Mouse (Mus musculus): Measurements from ENCODE around the gene Rras.

Gene Rras

GRCm38 (mm10) chr7:44997940-44998428 lies 19.8 kb upstream of the Rras start:
- in situ Hi-C loops (cut with MboI; ENCODE audit: unreplicated experiment in 2 of 2), result no loop called here

- in situ Hi-C loops (cut with MboI; ENCODE audit: unreplicated experiment in 2 of 2), result no loop called here
Measured at GRCm38 (mm10) chr7:44998501-44998955, 19.2 kb upstream of the Rras start, which contains the start of gene Bcl2l12. TSS of gene Bcl2l12 (minus strand) at chr7:44998712.

- in situ Hi-C loops (cut with MboI; ENCODE audit: unreplicated experiment in 2 of 2), result loop anchor here (25.0 kb wide), 2 partner anchors 713 to 913 kb away; partner anchors contain the start of genes Ccdc114 (in 1 of the 2), Dbp (in 1 of the 2), Emp3 (in 1 of the 2) and Fam83e (in 1 of the 2)
Measured at GRCm38 (mm10) chr7:44999753-45000152, 18.0 kb upstream of the Rras start.

GRCm38 (mm10) chr7:45000539-45001114 lies 17.1 kb upstream of the Rras start:
- in situ Hi-C loops (cut with MboI; ENCODE audit: unreplicated experiment in 2 of 2), result loop anchor here (25.0 kb wide), 2 partner anchors 712 to 912 kb away; partner anchors contain the start of genes Ccdc114 (in 1 of the 2), Dbp (in 1 of the 2), Emp3 (in 1 of the 2) and Fam83e (in 1 of the 2)

GRCm38 (mm10) chr7:45002440-45002839 lies 15.3 kb upstream of the Rras start:
- in situ Hi-C loops (cut with MboI; ENCODE audit: unreplicated experiment in 2 of 2), result loop anchor here (25.0 kb wide), 2 partner anchors 710 to 910 kb away; partner anchors contain the start of genes Ccdc114 (in 1 of the 2), Dbp (in 1 of the 2), Emp3 (in 1 of the 2) and Fam83e (in 1 of the 2)

GRCm38 (mm10) chr7:45004546-45004945 lies 13.2 kb upstream of the Rras start:
- in situ Hi-C loops (cut with MboI; ENCODE audit: unreplicated experiment in 2 of 2), result loop anchor here (25.0 kb wide), 2 partner anchors 708 to 908 kb away; partner anchors contain the start of genes Ccdc114 (in 1 of the 2), Dbp (in 1 of the 2), Emp3 (in 1 of the 2) and Fam83e (in 1 of the 2)

- in situ Hi-C loops (cut with MboI; ENCODE audit: unreplicated experiment in 2 of 2), result loop anchor here (25.0 kb wide), 2 partner anchors 707 to 907 kb away; partner anchors contain the start of genes Ccdc114 (in 1 of the 2), Dbp (in 1 of the 2), Emp3 (in 1 of the 2) and Fam83e (in 1 of the 2)
Measured at GRCm38 (mm10) chr7:45005321-45005992, 12.3 kb upstream of the Rras start.

GRCm38 (mm10) chr7:45006503-45006902 lies 11.3 kb upstream of the Rras start:
- in situ Hi-C loops (cut with MboI; ENCODE audit: unreplicated experiment in 2 of 2), result loop anchor here (25.0 kb wide), 2 partner anchors 706 to 906 kb away; partner anchors contain the start of genes Ccdc114 (in 1 of the 2), Dbp (in 1 of the 2), Emp3 (in 1 of the 2) and Fam83e (in 1 of the 2)

GRCm38 (mm10) chr7:45007141-45007540 lies 10.6 kb upstream of the Rras start:
- in situ Hi-C loops (cut with MboI; ENCODE audit: unreplicated experiment in 2 of 2), result loop anchor here (25.0 kb wide), 2 partner anchors 705 to 905 kb away; partner anchors contain the start of genes Ccdc114 (in 1 of the 2), Dbp (in 1 of the 2), Emp3 (in 1 of the 2) and Fam83e (in 1 of the 2)

GRCm38 (mm10) chr7:45007846-45008245 lies 9.9 kb upstream of the Rras start:
- in situ Hi-C loops (cut with MboI; ENCODE audit: unreplicated experiment in 2 of 2), result loop anchor here (25.0 kb wide), 2 partner anchors 704 to 904 kb away; partner anchors contain the start of genes Ccdc114 (in 1 of the 2), Dbp (in 1 of the 2), Emp3 (in 1 of the 2) and Fam83e (in 1 of the 2)

GRCm38 (mm10) chr7:45008411-45008810 lies 9.3 kb upstream of the Rras start:
- in situ Hi-C loops (cut with MboI; ENCODE audit: unreplicated experiment in 2 of 2), result loop anchor here (25.0 kb wide), 2 partner anchors 704 to 904 kb away; partner anchors contain the start of genes Ccdc114 (in 1 of the 2), Dbp (in 1 of the 2), Emp3 (in 1 of the 2) and Fam83e (in 1 of the 2)

GRCm38 (mm10) chr7:45012011-45012410 lies 5.8 kb upstream of the Rras start:
- in situ Hi-C loops (cut with MboI; ENCODE audit: unreplicated experiment in 2 of 2), result loop anchor here (25.0 kb wide), 2 partner anchors 700 to 900 kb away; partner anchors contain the start of genes Ccdc114 (in 1 of the 2), Dbp (in 1 of the 2), Emp3 (in 1 of the 2) and Fam83e (in 1 of the 2)

- in situ Hi-C loops (cut with MboI; ENCODE audit: unreplicated experiment in 2 of 2), result loop anchor here (25.0 kb wide), 2 partner anchors 699 to 899 kb away; partner anchors contain the start of genes Ccdc114 (in 1 of the 2), Dbp (in 1 of the 2), Emp3 (in 1 of the 2) and Fam83e (in 1 of the 2)
Measured at GRCm38 (mm10) chr7:45012824-45013223, 4.9 kb upstream of the Rras start.

- in situ Hi-C loops (cut with MboI; ENCODE audit: unreplicated experiment in 2 of 2), result loop anchor here (25.0 kb wide), 2 partner anchors 699 to 899 kb away; partner anchors contain the start of genes Ccdc114 (in 1 of the 2), Dbp (in 1 of the 2), Emp3 (in 1 of the 2) and Fam83e (in 1 of the 2)
Measured at GRCm38 (mm10) chr7:45013366-45014095, 4.2 kb upstream of the Rras start.

GRCm38 (mm10) chr7:45014096-45014451 lies 3.7 kb upstream of the Rras start:
- in situ Hi-C loops (cut with MboI; ENCODE audit: unreplicated experiment in 2 of 2), result loop anchor here (25.0 kb wide), 2 partner anchors 698 to 898 kb away; partner anchors contain the start of genes Ccdc114 (in 1 of the 2), Dbp (in 1 of the 2), Emp3 (in 1 of the 2) and Fam83e (in 1 of the 2)

GRCm38 (mm10) chr7:45015344-45015956 lies 2.3 kb upstream of the Rras start:
- in situ Hi-C loops (cut with MboI; ENCODE audit: unreplicated experiment in 2 of 2), result loop anchor here (25.0 kb wide), 2 partner anchors 697 to 897 kb away; partner anchors contain the start of genes Ccdc114 (in 1 of the 2), Dbp (in 1 of the 2), Emp3 (in 1 of the 2) and Fam83e (in 1 of the 2)

- in situ Hi-C loops (cut with MboI; ENCODE audit: unreplicated experiment in 2 of 2), result loop anchor here (25.0 kb wide), 2 partner anchors 696 to 896 kb away; partner anchors contain the start of genes Ccdc114 (in 1 of the 2), Dbp (in 1 of the 2), Emp3 (in 1 of the 2) and Fam83e (in 1 of the 2)
Measured at GRCm38 (mm10) chr7:45015957-45016612, 1.7 kb upstream of the Rras start, which contains the start of gene Scaf1. TSS of gene Scaf1 (minus strand) at chr7:45016363.

Measured in v-Abl transformed pro-B cells (cell line).